Mouse (Mus musculus) kidney, embryonic 15.5 days (tissue): ENCODE measurements around the gene Dad1. TPM values are rescaled to one million over a fixed set of nuclear protein-coding genes. Genes with fewer than 3 reads are reported as not detected.

ENCODE experiments used
- ATAC-seq: fragments of 200-750 bp; cut with Nextera tagmentation; replicated peaks from 2 replicates; pipeline ENCODE4 v1.8.0; 2017; ENCODE audit warnings: moderate TSS enrichment; ENCODE audit not compliant: low FRiP score
- H3K27ac ChIP-seq: fragments of 300-500 bp; sonication (generic); 2 replicates; pipeline ENCODE4 v1.5.1; 2015; ENCODE audit warnings: mild to moderate bottlenecking, inconsistent platforms
- H3K27me3 ChIP-seq: fragments of 300-500 bp; sonication (generic); 2 replicates; pipeline ENCODE4 v1.6.1; 2015; ENCODE audit warnings: inconsistent platforms
- H3K36me3 ChIP-seq: fragments of 300-500 bp; sonication (generic); 2 replicates; pipeline ENCODE4 v1.6.1; 2015; ENCODE audit warnings: inconsistent platforms
- H3K4me1 ChIP-seq: fragments of 300-500 bp; sonication (generic); 2 replicates; pipeline ENCODE4 v1.6.1; 2015; ENCODE audit warnings: inconsistent platforms
- H3K4me2 ChIP-seq: fragments of 300-500 bp; sonication (generic); 2 replicates; pipeline ENCODE4 v1.6.1; 2015; ENCODE audit warnings: moderate library complexity, mild to moderate bottlenecking, inconsistent platforms
- H3K4me3 ChIP-seq: fragments of 300-500 bp; sonication (generic); replicated peaks from 2 replicates; pipeline ENCODE4 v1.5.1; 2015; ENCODE audit warnings: mild to moderate bottlenecking, inconsistent platforms
- H3K9ac ChIP-seq: fragments of 300-500 bp; sonication (generic); 2 replicates; pipeline ENCODE4 v1.6.1; 2015; ENCODE audit warnings: mild to moderate bottlenecking, inconsistent platforms
- H3K9me3 ChIP-seq: fragments of 300-500 bp; sonication (generic); replicated peaks from 2 replicates; pipeline ENCODE4 v1.6.1; 2016; ENCODE audit warnings: inconsistent platforms
- WGBS: fragments of 180-500 bp; shearing (Covaris S2); methylation state at CpG from one replicate; pipeline ENCODE4 v1.1.7; 2015; ENCODE audit warnings: mixed read lengths; 5-methylcytosine and 5-hydroxymethylcytosine counted together
- polyA plus RNA-seq: library from polyadenylated mRNA; unstranded; fragments of >200 nt; fragmentation: Nextera tagmentation; extraction: Ambion mirVana; gene quantifications from 2 replicates; pipeline ENCODE4 v1.2.1, GENCODE M21; 2015

Gene Dad1
- polyA plus RNA-seq, 1 experiment from 2014 or later = 441 TPM

- Histone ChIP-seq H3K4me2 (no peak overlapping the region), H3K36me3 (peaks cover 66% of the 10 kb centered on the region), H3K4me3 (no peak overlapping the region), H3K27ac (peak overlapping the region; percentile 34; the same call in 1 of the 2 replicates), H3K4me1 (peaks cover 26% of the 10 kb centered on the region), H3K27me3 (no peaks in the 10 kb centered on the region), H3K9me3 (no peaks in the 10 kb centered on the region), H3K9ac (no peak overlapping the region)
- WGBS = 21% methylated on average over 3 of the region's 3 CpGs
- ATAC-seq = peak; percentile 52; the same call in 1 of the 2 replicates
Measured at GRCm38 (mm10) chr14:54244183-54244582, 9.7 kb downstream of the Dad1 start.

GRCm38 (mm10) chr14:54240542-54240941 is 13.4 kb downstream of the Dad1 start:
- WGBS = 80% methylated on average over 5 of the region's 5 CpGs
- Histone ChIP-seq H3K27me3 (no peaks in the 10 kb centered on the region), H3K4me2 (no peak overlapping the region), H3K9me3 (no peaks in the 10 kb centered on the region), H3K4me3 (no peak overlapping the region), H3K9ac (no peak overlapping the region), H3K27ac (no peak overlapping the region), H3K36me3 (peaks cover 67% of the 10 kb centered on the region), H3K4me1 (peaks cover 11% of the 10 kb centered on the region)
- ATAC-seq = no peak

GRCm38 (mm10) chr14:54239002-54239736 is 14.7 kb downstream of the Dad1 start:
- Histone ChIP-seq H3K27ac (no peak overlapping the region), H3K4me2 (no peak overlapping the region), H3K9ac (no peak overlapping the region), H3K9me3 (no peaks in the 10 kb centered on the region), H3K36me3 (peaks cover 78% of the 10 kb centered on the region), H3K27me3 (no peaks in the 10 kb centered on the region), H3K4me1 (peaks cover 17% of the 10 kb centered on the region), H3K4me3 (no peak overlapping the region)
- WGBS = 15% methylated on average over 7 of the region's 7 CpGs
- ATAC-seq = peak; percentile 74

- Histone ChIP-seq H3K4me3 (no peak overlapping the region), H3K27me3 (no peaks in the 10 kb centered on the region), H3K36me3 (peaks cover 59% of the 10 kb centered on the region), H3K4me1 (peaks cover 29% of the 10 kb centered on the region), H3K27ac (no peak overlapping the region), H3K9me3 (no peaks in the 10 kb centered on the region), H3K9ac (no peak overlapping the region), H3K4me2 (no peak overlapping the region)
- ATAC-seq = no peak
- 84% methylated on average over 5 of the region's 5 CpGs for WGBS
Measured at GRCm38 (mm10) chr14:54236881-54237280, 17.0 kb downstream of the Dad1 start.

- WGBS = 83% methylated on average over 5 of the region's 5 CpGs
- Histone ChIP-seq H3K4me1 (peaks cover 36% of the 10 kb centered on the region), H3K9me3 (no peaks in the 10 kb centered on the region), H3K9ac (no peak overlapping the region), H3K4me2 (no peak overlapping the region), H3K4me3 (no peak overlapping the region), H3K27me3 (no peaks in the 10 kb centered on the region), H3K36me3 (peaks cover 50% of the 10 kb centered on the region), H3K27ac (0 out of 2 replicates have a peak overlapping the region, but pooled peaks have one; percentile 6)
- ATAC-seq = no peak
Measured at GRCm38 (mm10) chr14:54235825-54236540, 17.9 kb downstream of the Dad1 start.

- peaks cover 36% of the 10 kb centered on the region for H3K36me3 ChIP-seq
- H3K4me1 ChIP-seq = peaks cover 40% of the 10 kb centered on the region
- H3K27me3 ChIP-seq = no peaks in the 10 kb centered on the region
- H3K9ac ChIP-seq = no peak overlapping the region
- 74% methylated on average over 20 of the region's 20 CpGs for WGBS
- H3K27ac ChIP-seq = peak overlapping the region; percentile 92
- ATAC-seq = no peak
- H3K4me3 ChIP-seq = no peak overlapping the region
- no peaks in the 10 kb centered on the region for H3K9me3 ChIP-seq
- no peak overlapping the region for H3K4me2 ChIP-seq
Measured at GRCm38 (mm10) chr14:54234231-54235040, 19.5 kb downstream of the Dad1 start.

- 55% methylated on average over 16 of the region's 16 CpGs for WGBS
- H3K9ac ChIP-seq = no peak overlapping the region
- no peak overlapping the region for H3K4me3 ChIP-seq
- no peaks in the 10 kb centered on the region for H3K27me3 ChIP-seq
- peaks cover 33% of the 10 kb centered on the region for H3K36me3 ChIP-seq
- ATAC-seq = peak; percentile 43; the same call in 1 of the 2 replicates
- no peaks in the 10 kb centered on the region for H3K9me3 ChIP-seq
- H3K4me1 ChIP-seq = peaks cover 48% of the 10 kb centered on the region
- H3K4me2 ChIP-seq = peak overlapping the region; percentile 39
- H3K27ac ChIP-seq = peak overlapping the region; percentile 92
Measured at GRCm38 (mm10) chr14:54233559-54234143, 20.3 kb downstream of the Dad1 start.

GRCm38 (mm10) chr14:54232811-54233558 is 20.9 kb downstream of the Dad1 start:
- Histone ChIP-seq H3K27ac (peak overlapping the region; percentile 92), H3K4me3 (no peak overlapping the region), H3K4me1 (peaks cover 55% of the 10 kb centered on the region), H3K9me3 (no peaks in the 10 kb centered on the region), H3K27me3 (no peaks in the 10 kb centered on the region), H3K9ac (no peak overlapping the region), H3K36me3 (peaks cover 30% of the 10 kb centered on the region), H3K4me2 (peak overlapping the region; percentile 39)
- no peak; the same call in 1 of the 2 replicates for ATAC-seq
- 5% methylated on average over 9 of the region's 9 CpGs for WGBS

- H3K27ac ChIP-seq = peak overlapping the region; percentile 92
Measured at GRCm38 (mm10) chr14:54232143-54232542, 21.8 kb downstream of the Dad1 start.

GRCm38 (mm10) chr14:54231176-54231956 is 22.5 kb downstream of the Dad1 start:
- H3K27ac ChIP-seq = 0 out of 2 replicates have a peak overlapping the region, but pooled peaks have one; percentile 92
- H3K36me3 ChIP-seq = peaks cover 20% of the 10 kb centered on the region; the same call in 1 of the 2 replicates
- peaks cover 70% of the 10 kb centered on the region for H3K4me1 ChIP-seq
- WGBS = 83% methylated on average over 21 of the region's 21 CpGs
- H3K4me2 ChIP-seq = 0 out of 2 replicates have a peak overlapping the region, but pooled peaks have one; percentile 23
- H3K9ac ChIP-seq = no peak overlapping the region
- no peaks in the 10 kb centered on the region for H3K9me3 ChIP-seq
- H3K4me3 ChIP-seq = no peak overlapping the region
- H3K27me3 ChIP-seq = no peaks in the 10 kb centered on the region
- no peak for ATAC-seq

More at GRCm38 (mm10) chr14:54232143-54232542, 21.8 kb downstream of the Dad1 start:
- peaks cover 27% of the 10 kb centered on the region for H3K36me3 ChIP-seq
- 0 out of 2 replicates have a peak overlapping the region, but pooled peaks have one; percentile 23 for H3K4me2 ChIP-seq
- 40% methylated on average over 9 of the region's 9 CpGs for WGBS
- H3K4me1 ChIP-seq = peaks cover 62% of the 10 kb centered on the region
- H3K9me3 ChIP-seq = no peaks in the 10 kb centered on the region
- no peak overlapping the region for H3K4me3 ChIP-seq
- H3K27me3 ChIP-seq = no peaks in the 10 kb centered on the region
- H3K9ac ChIP-seq = no peak overlapping the region
- ATAC-seq = no peak
